Comparison of ENCODE assay signal across 9 mouse cellular contexts in the genomic region with DNA sequence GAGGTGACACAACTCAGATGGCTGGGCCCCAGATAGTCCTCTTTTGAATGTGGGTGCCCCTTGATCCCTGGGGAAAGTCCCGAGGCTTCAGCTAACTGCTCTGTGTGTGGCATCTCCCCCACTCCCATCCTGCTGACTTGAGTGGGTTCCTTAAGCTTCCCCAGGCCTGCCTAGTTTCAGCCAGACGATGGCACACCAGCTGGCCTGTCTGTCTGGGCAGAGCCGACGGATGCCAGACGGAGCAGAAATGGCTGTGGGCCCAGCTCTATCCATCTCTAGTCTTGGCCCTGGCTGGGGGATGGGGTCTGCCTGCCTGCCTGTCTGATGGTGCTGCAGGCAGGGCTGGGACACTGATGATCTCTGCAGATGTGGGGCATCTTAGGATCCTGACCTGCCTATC. TPM values are rescaled to one million over a fixed set of nuclear protein-coding genes. Genes with fewer than 3 reads are reported as not detected.
DNase-seq lines count a peak whose midpoint lies in the region; ATAC-seq lines count a peak whose summit lies in the region.
"Had no signal": no experiment of that assay in that cellular context is flagged by ENCODE, and none has a peak within 500 bp of the region (broad histone marks: within the 10 kb centered on the region; RNA-seq: fewer than 3 reads in every experiment).

No protein-coding gene starts in this region.

- H3K4me3 ChIP-seq in forebrain, embryonic 15.5 days, result no peak overlapping the region

- peak; percentile 63 for DNase-seq in layer of hippocampus, adult 11-12 months (ENCODE audit: low spot score)
- no peak for DNase-seq in layer of hippocampus, postnatal 25 days (ENCODE audit: extremely low spot score in 1 of 2, low spot score in 1 of 2)
- DNase-seq in left cerebral cortex, adult 11 months (ENCODE audit: low spot score), result peak; percentile 57
- DNase-seq in right cerebral cortex, postnatal 36 days (ENCODE audit: low spot score in 2 of 2), result peak; percentile 73 to 74
- no peak for DNase-seq in heart, postnatal 25 days (ENCODE audit: low spot score)
- DNase-seq in adrenal gland, postnatal 4 days (ENCODE audit: low spot score in 2 of 2), result no peak
- no peak for DNase-seq in lung, postnatal 36 days

- H3K4me2 ChIP-seq in forebrain, embryonic 15.5 days (replicated peaks), result no peak overlapping the region

- WGBS in forebrain, embryonic 15.5 days, result 50% methylated on average over 5 of the region's 5 CpGs

- peaks cover 34% of the 10 kb centered on the region for H3K4me1 ChIP-seq in forebrain, embryonic 15.5 days

- intact Hi-C loops in heart, postnatal 25 days (cut with DNase I), result loop anchor here (5.0 kb wide), 1 partner anchor 352 kb away; no protein-coding TSS in a partner anchor

- peak overlapping the region; percentile 93 for H3K27ac ChIP-seq in forebrain, embryonic 15.5 days (replicated peaks)
- H3K27ac ChIP-seq: liver, embryonic 14.5 days had no signal

- ATAC-seq in forebrain, embryonic 15.5 days (replicated peaks), result peak; percentile 73

- no peaks in the 10 kb centered on the region for H3K27me3 ChIP-seq in forebrain, embryonic 15.5 days

- H3K9me3 ChIP-seq in forebrain, embryonic 15.5 days, result no peaks in the 10 kb centered on the region

- H3K36me3 ChIP-seq in forebrain, embryonic 15.5 days, result peaks cover 36% of the 10 kb centered on the region

- H3K9ac ChIP-seq in forebrain, embryonic 15.5 days (replicated peaks), result no peak overlapping the region
- H3K9ac ChIP-seq: liver, embryonic 14.5 days had no signal

RNA-seq across cellular contexts. Expression of gene Tmem222, which starts 22.1 kb away (rescaled TPM):
- total RNA-seq in layer of hippocampus, postnatal 25 days (2021), result 10 to 100 TPM; 85.7 to 92.6 TPM
- 107 and 112 TPM in 2 replicates for polyA plus RNA-seq in forebrain, embryonic 15.5 days (2015; fragmentation: Nextera tagmentation; extraction: Ambion mirVana)
- 10 to 100 TPM; 24.8 to 25.7 TPM for total RNA-seq in heart, postnatal 25 days (2021)
- 10 to 100 TPM; 65.5 to 78.0 TPM for total RNA-seq in adrenal gland, postnatal 4 days (2021)

RNA-seq across cellular contexts. Expression of gene Sytl1, which starts 36.8 kb away (rescaled TPM):
- total RNA-seq in layer of hippocampus, postnatal 25 days (2021), result under 1 TPM; 0.37 to 0.54 TPM
- 0.29 and 0.61 TPM in 2 replicates for polyA plus RNA-seq in forebrain, embryonic 15.5 days (2015; fragmentation: Nextera tagmentation; extraction: Ambion mirVana)
- total RNA-seq in heart, postnatal 25 days (2021), result under 1 TPM; 0.36 to 0.81 TPM
- total RNA-seq in adrenal gland, postnatal 4 days (2021), result 1 to 10 TPM; 1.5 to 2.4 TPM

RNA-seq across cellular contexts. Expression of gene Wdtc1, which starts 53.6 kb away (rescaled TPM):
- total RNA-seq in layer of hippocampus, postnatal 25 days (2021), result 10 to 100 TPM; 84.4 to 85.8 TPM
- polyA plus RNA-seq in forebrain, embryonic 15.5 days (2015; fragmentation: Nextera tagmentation; extraction: Ambion mirVana), result 16.2 and 18.1 TPM in 2 replicates
- total RNA-seq in heart, postnatal 25 days (2021), result 10 to 100 TPM; 81.2 to 82.7 TPM
- total RNA-seq in adrenal gland, postnatal 4 days (2021), result 10 to 100 TPM; 36.3 to 39.9 TPM

RNA-seq across cellular contexts. Expression of gene Map3k6, which starts 59.1 kb away (rescaled TPM):
- 1 to 10 TPM; 3.0 to 6.0 TPM for total RNA-seq in layer of hippocampus, postnatal 25 days (2021)
- 1.7 and 1.8 TPM in 2 replicates for polyA plus RNA-seq in forebrain, embryonic 15.5 days (2015; fragmentation: Nextera tagmentation; extraction: Ambion mirVana)
- 10 to 100 TPM; 10.8 to 20.1 TPM for total RNA-seq in heart, postnatal 25 days (2021)
- 10 to 100 TPM; 24.8 to 25.2 TPM for total RNA-seq in adrenal gland, postnatal 4 days (2021)

Comparison
In these comparisons a context has a peak if more than half of its experiments do, and no peak if none do; other contexts are left out.
1. DNase-seq: peak in layer of hippocampus, adult 11-12 months (single experiment), left cerebral cortex, adult 11 months (single experiment) and right cerebral cortex, postnatal 36 days (2 of 2); none in layer of hippocampus, postnatal 25 days (0 of 2), heart, postnatal 25 days (single experiment), adrenal gland, postnatal 4 days (0 of 2) and lung, postnatal 36 days (single experiment).